Mouse (Mus musculus) E14TG2a.4 (cell line): ENCODE data around the gene Ramac.
A peak's percentile ranks its signal among the peaks of the same experiment; 100 is the strongest.

Source experiments
- H3K27me3 ChIP-seq: 2 replicates; pipeline ENCODE4 v1.6.1; 2014; ENCODE audit warnings: low read length, control low read depth; ENCODE audit not compliant: insufficient read depth
- H3K36me3 ChIP-seq: 2 replicates; pipeline ENCODE4 v1.6.1; 2014; ENCODE audit warnings: low read length, control low read depth; ENCODE audit not compliant: insufficient read depth
- H3K4me1 ChIP-seq: replicated peaks from 2 replicates; pipeline ENCODE4 v1.6.1; 2014; ENCODE audit warnings: low read depth, low read length, control low read depth
- H3K4me3 ChIP-seq: replicated peaks from 2 replicates; pipeline ENCODE4 v1.5.1; 2014; ENCODE audit warnings: mild to moderate bottlenecking, low read length
- H3K9me3 ChIP-seq: 2 replicates; pipeline ENCODE4 v1.6.1; 2014; ENCODE audit warnings: low read length, control low read depth
- CTCF ChIP-seq: conservative IDR thresholded peaks from 2 replicates; pipeline ENCODE4 v1.5.1; 2014; ENCODE audit warnings: low read length
- NANOG ChIP-seq: IDR thresholded peaks from 2 replicates; pipeline ENCODE4 v1.6.1; 2014; ENCODE audit warnings: borderline replicate concordance, low read length, mixed read lengths
- POU5F1 ChIP-seq: IDR thresholded peaks from 2 replicates; pipeline ENCODE4 v1.6.1; 2014; ENCODE audit warnings: low read length, borderline replicate concordance

Gene Ramac

DNA sequence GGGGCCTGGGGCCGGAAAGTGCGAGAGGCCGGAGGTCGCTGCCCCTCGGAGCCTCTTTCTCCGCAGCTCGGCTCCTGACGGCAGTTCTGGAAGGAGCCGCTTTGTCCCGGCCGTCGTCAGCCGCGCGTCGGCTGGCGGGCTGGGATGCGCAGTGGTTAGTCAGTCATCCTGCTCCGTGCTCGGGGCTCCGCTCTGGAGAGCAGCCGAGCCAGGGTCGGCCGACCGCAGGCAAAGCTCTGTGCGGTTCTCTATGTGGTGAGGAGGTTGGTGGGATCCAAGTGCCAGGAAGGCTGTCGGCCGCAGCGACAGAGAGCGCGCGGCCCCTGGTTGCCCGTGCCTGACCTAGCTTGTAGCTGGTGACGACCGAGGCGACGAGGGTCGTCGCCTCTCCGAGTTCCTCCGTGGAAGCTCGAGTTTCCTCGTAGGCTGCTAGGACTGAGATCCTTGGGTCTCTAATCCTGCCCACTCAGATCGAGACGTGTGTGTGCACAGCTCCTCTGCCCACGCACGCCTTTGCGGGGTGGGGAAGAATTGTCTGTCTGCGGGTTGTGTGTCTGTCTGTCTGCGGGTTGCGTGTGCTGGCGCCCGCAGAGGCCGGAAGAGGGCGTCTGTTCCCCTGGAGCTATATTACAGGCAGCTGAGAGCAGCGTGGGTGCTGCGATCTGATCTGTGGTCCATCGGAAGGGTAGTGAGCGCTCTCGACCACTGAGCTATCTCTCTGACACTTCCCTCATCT lies 553 bp downstream of the Ramac start:
- Histone ChIP-seq H3K36me3 (peaks cover 13% of the 10 kb centered on the region), H3K9me3 (no peaks in the 10 kb centered on the region), H3K27me3 (no peaks in the 10 kb centered on the region), H3K4me1 (peaks cover 22% of the 10 kb centered on the region), H3K4me3 (peak overlapping the region; percentile 97)
- TF ChIP-seq POU5F1 (no peak), NANOG (no peak), CTCF (peak; percentile 33)

DNA sequence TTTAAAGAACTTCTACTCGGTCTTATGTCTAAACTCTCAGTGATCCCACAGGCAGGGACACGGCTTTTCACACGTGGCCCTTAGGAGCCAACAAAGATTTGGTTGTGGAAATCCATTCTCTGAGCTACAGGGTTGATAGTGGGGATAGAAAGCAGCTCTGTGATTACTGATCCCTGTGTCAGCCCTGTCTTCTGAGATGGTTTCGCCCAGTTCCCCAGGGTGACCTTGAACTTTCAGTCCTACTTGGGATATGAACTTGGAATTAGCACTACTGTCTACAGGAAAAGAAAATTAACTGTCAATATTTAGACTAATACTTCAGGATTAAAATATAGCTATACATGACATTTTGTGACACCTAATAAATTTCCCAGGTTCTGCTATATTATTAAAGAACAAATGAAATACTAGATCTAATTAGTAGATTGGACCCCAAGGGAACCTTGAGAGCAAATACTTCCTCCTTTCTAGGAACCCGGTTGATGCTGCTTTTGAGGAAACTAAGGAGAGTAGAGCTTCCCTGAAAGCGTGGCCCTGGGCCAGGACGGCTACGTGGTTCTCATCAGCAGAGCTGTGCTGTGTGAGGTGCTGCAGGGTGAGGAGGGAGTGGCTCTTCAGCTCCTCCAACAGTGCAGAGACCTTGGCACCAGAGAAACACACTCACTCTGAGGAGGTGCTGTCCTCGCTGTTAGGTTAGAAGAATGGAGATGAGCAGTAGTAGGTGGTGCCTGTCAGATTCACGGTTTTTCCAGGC lies 10.2 kb downstream of the Ramac start:
- H3K27me3 ChIP-seq, result no peaks in the 10 kb centered on the region
- TF ChIP-seq CTCF (no peak), POU5F1 (no peak), NANOG (no peak)
- peaks cover 25% of the 10 kb centered on the region for H3K36me3 ChIP-seq

DNA sequence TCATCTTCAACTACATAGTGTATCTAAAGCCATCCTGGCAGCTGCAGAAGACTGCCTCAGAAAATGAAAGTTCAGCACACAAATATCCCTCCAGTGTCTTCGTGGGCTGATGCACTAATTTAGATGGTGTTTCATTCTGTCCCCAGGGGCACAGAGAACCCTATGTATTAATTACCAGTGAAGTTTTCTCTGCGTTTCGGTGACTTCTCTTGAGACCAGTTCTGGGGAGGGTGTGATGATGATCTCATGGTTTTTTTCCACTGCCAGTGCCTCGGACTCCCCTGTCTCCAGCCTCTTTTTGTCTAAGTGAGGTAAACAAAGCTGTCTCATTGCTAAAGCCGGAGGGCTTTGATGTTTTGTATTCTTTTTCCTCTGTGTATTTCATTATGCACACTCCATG lies 12.6 kb downstream of the Ramac start:
- H3K4me1 ChIP-seq, result peaks cover 37% of the 10 kb centered on the region
- H3K36me3 ChIP-seq, result peaks cover 14% of the 10 kb centered on the region
- TF ChIP-seq POU5F1 (no peak), NANOG (no peak), CTCF (no peak)
- no peak overlapping the region for H3K4me3 ChIP-seq
- H3K9me3 ChIP-seq, result 0 out of 2 replicates have a peak, but pooled peaks cover 2% of the 10 kb centered on the region
- no peaks in the 10 kb centered on the region for H3K27me3 ChIP-seq

More for the DNA sequence above, 10.2 kb downstream of the Ramac start:
- Histone ChIP-seq H3K4me1 (peaks cover 37% of the 10 kb centered on the region), H3K4me3 (no peak overlapping the region), H3K9me3 (no peaks in the 10 kb centered on the region)

DNA sequence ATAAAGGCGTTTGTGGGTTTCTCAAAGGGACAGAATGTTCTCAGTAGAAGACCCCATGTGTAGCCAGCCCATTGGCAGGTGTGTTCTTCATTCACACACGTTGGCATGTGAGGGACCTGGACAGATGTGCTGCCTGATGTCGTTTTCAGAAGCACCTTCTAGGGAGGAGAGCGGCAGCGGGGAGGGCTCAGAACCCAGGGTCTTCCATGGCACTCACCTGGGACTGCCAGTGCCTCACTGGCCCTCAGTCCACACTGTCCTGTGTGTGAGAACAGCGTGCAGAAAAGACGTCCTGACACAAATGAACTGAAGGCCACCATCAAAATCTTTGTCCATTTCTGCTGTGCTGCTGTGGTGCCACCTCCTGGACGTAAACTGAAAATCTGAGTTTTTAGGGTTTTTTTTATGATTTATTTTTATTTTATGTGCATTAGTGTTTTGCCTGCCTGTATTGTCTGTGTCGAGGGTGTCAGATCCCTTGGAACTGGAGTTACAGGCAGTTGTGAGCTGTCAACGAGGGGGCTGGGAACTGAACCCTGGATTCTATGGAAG lies 15.0 kb downstream of the Ramac start:
- Histone ChIP-seq H3K4me1 (peaks cover 21% of the 10 kb centered on the region), H3K4me3 (no peak overlapping the region), H3K27me3 (no peaks in the 10 kb centered on the region), H3K36me3 (peaks cover 9% of the 10 kb centered on the region), H3K9me3 (0 out of 2 replicates have a peak, but pooled peaks cover 3% of the 10 kb centered on the region)
- TF ChIP-seq POU5F1, result no peak
- TF ChIP-seq CTCF, result 0 out of 2 replicates have a peak, but pooled peaks have one; percentile 15

DNA sequence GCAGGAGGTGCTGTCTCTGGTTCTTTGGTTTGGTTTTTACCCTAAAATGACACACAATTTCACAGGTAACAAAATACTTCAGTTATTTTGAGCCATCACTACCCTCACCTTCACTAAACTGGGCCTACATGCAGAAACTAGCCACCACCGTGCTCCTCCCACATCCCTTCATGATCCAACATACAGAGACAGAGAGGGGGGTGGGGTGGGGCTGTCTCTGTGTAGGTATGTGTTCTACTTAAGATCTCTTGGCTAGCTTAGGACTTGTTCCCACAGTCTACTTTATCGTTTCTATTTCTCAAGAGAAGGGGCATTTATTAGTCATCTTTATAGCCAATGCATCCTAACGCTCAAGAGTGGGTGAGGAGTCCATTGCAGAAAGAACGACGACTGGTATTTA lies 25.8 kb downstream of the Ramac start:
- Histone ChIP-seq H3K4me3 (peak overlapping the region; percentile 89), H3K27me3 (no peaks in the 10 kb centered on the region), H3K36me3 (peaks cover 20% of the 10 kb centered on the region), H3K9me3 (no peaks in the 10 kb centered on the region), H3K4me1 (peaks cover 20% of the 10 kb centered on the region)
- TF ChIP-seq POU5F1 (no peak), NANOG (no peak), CTCF (no peak)

DNA sequence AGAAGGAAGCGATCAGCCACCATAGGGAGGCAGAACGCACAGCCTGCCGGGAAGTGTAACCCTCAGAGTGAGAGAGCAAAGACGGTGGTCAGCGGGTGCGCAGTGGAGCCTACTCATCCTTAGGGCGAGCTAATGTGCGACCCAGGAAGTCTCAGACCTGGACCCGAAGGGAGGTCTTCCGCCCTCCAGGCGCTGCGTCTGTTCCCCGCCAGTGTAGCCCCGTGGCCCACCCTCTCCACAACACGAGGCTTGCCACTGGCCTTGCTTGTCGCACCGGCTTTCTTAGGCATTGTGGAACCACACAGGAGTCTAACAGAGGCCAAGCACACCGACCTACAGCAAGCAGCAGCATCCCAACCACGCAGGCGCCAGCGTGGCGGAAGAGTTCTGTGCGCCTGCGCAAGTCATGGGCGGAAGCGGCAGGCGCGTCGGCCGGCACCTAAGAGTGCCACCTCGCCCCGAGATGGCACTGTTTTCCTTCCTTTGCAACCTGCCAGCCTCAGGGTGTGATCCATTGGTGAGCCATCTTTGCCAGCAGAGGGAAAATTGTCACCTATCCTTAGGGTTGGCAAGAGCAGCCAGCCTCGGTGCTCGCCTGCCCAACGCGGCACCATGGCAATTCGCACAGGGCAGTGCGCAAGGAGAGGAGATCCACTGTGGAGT lies 26.5 kb downstream of the Ramac start, which contains the start of gene 3110040N11Rik:
Gene 3110040N11Rik (minus strand): TSS at position 384 of the 663 bp plus-strand sequence.
- TF ChIP-seq CTCF, result no peak
- TF ChIP-seq NANOG, result no peak
- no peak for TF ChIP-seq POU5F1
- Histone ChIP-seq H3K4me3 (peak within 1 kb of the TSS; percentile 89), H3K9me3 (no peaks in the 10 kb centered on the region), H3K36me3 (peaks cover 27% of the 10 kb centered on the region), H3K4me1 (peaks cover 20% of the 10 kb centered on the region), H3K27me3 (no peaks in the 10 kb centered on the region)

DNA sequence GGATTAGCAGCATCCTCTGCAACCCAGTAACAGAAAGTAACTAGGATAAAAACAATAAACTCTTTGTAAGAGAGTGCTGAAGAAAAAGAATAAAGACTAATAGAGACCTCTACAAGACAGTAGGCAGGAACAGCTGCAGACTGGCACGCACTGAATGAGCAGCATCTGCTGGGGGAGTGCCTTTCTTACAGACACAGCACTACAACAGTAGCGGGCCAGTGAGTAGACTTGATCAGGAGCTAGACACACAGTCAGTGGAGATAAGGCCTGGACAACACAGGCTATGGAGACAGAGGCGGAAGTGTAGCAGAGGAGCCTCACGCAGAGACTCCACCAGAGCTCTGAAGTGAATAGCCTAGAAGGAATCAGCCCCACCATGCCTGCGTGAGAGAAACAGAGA lies 43.3 kb downstream of the Ramac start:
- Histone ChIP-seq H3K9me3 (no peaks in the 10 kb centered on the region), H3K27me3 (no peaks in the 10 kb centered on the region), H3K36me3 (peaks cover 23% of the 10 kb centered on the region), H3K4me1 (no peaks in the 10 kb centered on the region), H3K4me3 (no peak overlapping the region)
- no peak for TF ChIP-seq NANOG
- TF ChIP-seq CTCF, result no peak
- TF ChIP-seq POU5F1, result no peak
